Mouse (Mus musculus) midbrain, postnatal 0 days (tissue): ENCODE measurements around the gene Pcdh7. TPM values are rescaled to one million over a fixed set of nuclear protein-coding genes. Genes with fewer than 3 reads are reported as not detected.
A peak's percentile ranks its signal among the peaks of the same experiment; 100 is the strongest.

Source experiments
- ATAC-seq: fragments of 200-750 bp; cut with Nextera tagmentation; 2 replicates; pipeline ENCODE4 v1.8.0; 2017; ENCODE audit warnings: moderate number of reproducible peaks, mild to moderate bottlenecking, moderate TSS enrichment, moderate library complexity; ENCODE audit not compliant: low FRiP score
- DNase-seq: peaks from one replicate; pipeline ENCODE4 v3.0.0-alpha.2; 2015; ENCODE audit warnings: low spot score
- H3K27ac ChIP-seq: fragments of 300-500 bp; sonication (generic); 2 replicates; pipeline ENCODE4 v1.5.1; 2014; ENCODE audit warnings: low read depth, mild to moderate bottlenecking, low read length, mixed read lengths
- H3K27me3 ChIP-seq: fragments of 300-500 bp; sonication (generic); 2 replicates; pipeline ENCODE4 v1.6.1; 2014; ENCODE audit warnings: low read length, control low read depth, mixed read lengths; ENCODE audit not compliant: insufficient read depth
- H3K36me3 ChIP-seq: fragments of 300-500 bp; sonication (generic); 2 replicates; pipeline ENCODE4 v1.6.1; 2014; ENCODE audit warnings: low read length, control low read depth, mixed read lengths; ENCODE audit not compliant: insufficient read depth
- H3K4me1 ChIP-seq: fragments of 300-500 bp; sonication (generic); 2 replicates; pipeline ENCODE4 v1.6.1; 2014; ENCODE audit warnings: mild to moderate bottlenecking, control low read depth, antibody characterized with exemption, low read length, mixed read lengths; ENCODE audit not compliant: insufficient read depth
- H3K4me2 ChIP-seq: fragments of 300-500 bp; sonication (generic); 2 replicates; pipeline ENCODE4 v1.6.1; 2014; ENCODE audit warnings: low read depth, mild to moderate bottlenecking, low read length, mixed read lengths; ENCODE audit not compliant: poor library complexity, severe bottlenecking
- H3K4me3 ChIP-seq: fragments of 300-500 bp; sonication (generic); 2 replicates; pipeline ENCODE4 v1.5.1; 2014; ENCODE audit warnings: low read depth, mild to moderate bottlenecking, low read length, moderate library complexity
- H3K9ac ChIP-seq: fragments of 300-500 bp; sonication (generic); replicated peaks from 2 replicates; pipeline ENCODE4 v1.6.1; 2014; ENCODE audit warnings: mild to moderate bottlenecking, low read length, moderate library complexity, mixed read lengths; ENCODE audit not compliant: poor library complexity, severe bottlenecking
- H3K9me3 ChIP-seq: fragments of 300-500 bp; sonication (generic); 2 replicates; pipeline ENCODE4 v1.6.1; 2016; ENCODE audit warnings: low read length, control low read depth
- CTCF ChIP-seq: IDR thresholded peaks from 2 replicates; pipeline ENCODE4 v1.5.1; 2016; ENCODE audit warnings: antibody characterized with exemption, mild to moderate bottlenecking
- WGBS: fragments of 180-500 bp; shearing (Covaris S2); extraction: QIAGEN DNeasy Blood & Tissue Kit; methylation state at CpG from one replicate; pipeline ENCODE4 v1.1.7; 2014; 5-methylcytosine and 5-hydroxymethylcytosine counted together
- polyA plus RNA-seq: library from polyadenylated mRNA; unstranded; fragments of >200 nt; fragmentation: Nextera tagmentation; extraction: Ambion mirVana; gene quantifications from 2 replicates; pipeline ENCODE4 v1.2.1, GENCODE M21; 2015
- total RNA-seq: library from RNA; depleted of rRNA; stranded (reverse); fragments of >200 nt; gene quantifications from 2 replicates; pipeline ENCODE4 v1.2.3, GENCODE M21; 2014

The Pcdh7 gene
- total and polyA plus RNA-seq, 2 experiments from 2014 or later: 29.6 to 157 TPM

GRCm38 (mm10) chr5:57857316-57857715 lies 139.5 kb downstream of the Pcdh7 start:
- Histone ChIP-seq H3K27ac (no peak overlapping the region), H3K9me3 (no peaks in the 10 kb centered on the region), H3K4me3 (no peak overlapping the region), H3K36me3 (no peaks in the 10 kb centered on the region), H3K27me3 (no peaks in the 10 kb centered on the region), H3K4me1 (no peaks in the 10 kb centered on the region), H3K9ac (no peak overlapping the region), H3K4me2 (no peak overlapping the region)
- WGBS: 78% methylated on average over 3 of the region's 3 CpGs
- ATAC-seq (no peak), DNase-seq (no peak)
- no peak for TF ChIP-seq CTCF

- no peak overlapping the region for H3K4me2 ChIP-seq
- no peak for DNase-seq
- no peaks in the 10 kb centered on the region for H3K36me3 ChIP-seq
- H3K27ac ChIP-seq: no peak overlapping the region
- H3K4me1 ChIP-seq: peaks cover 3% of the 10 kb centered on the region; the same call in 1 of the 2 replicates
- H3K9me3 ChIP-seq: no peaks in the 10 kb centered on the region
- no peak overlapping the region for H3K4me3 ChIP-seq
- H3K27me3 ChIP-seq: no peaks in the 10 kb centered on the region
- WGBS: 87% methylated on average over 3 of the region's 3 CpGs
- TF ChIP-seq CTCF: no peak
- H3K9ac ChIP-seq: no peak overlapping the region
- ATAC-seq: no peak
Observed at GRCm38 (mm10) chr5:57864254-57864653, 146.5 kb downstream of the Pcdh7 start.

- 75% methylated on average over 3 of the region's 3 CpGs for WGBS
- Histone ChIP-seq H3K27me3 (no peaks in the 10 kb centered on the region), H3K4me2 (no peak overlapping the region), H3K9me3 (no peaks in the 10 kb centered on the region), H3K4me1 (peaks cover 3% of the 10 kb centered on the region; the same call in 1 of the 2 replicates), H3K9ac (no peak overlapping the region), H3K4me3 (no peak overlapping the region), H3K36me3 (no peaks in the 10 kb centered on the region), H3K27ac (no peak overlapping the region)
- TF ChIP-seq CTCF: no peak
- ATAC-seq: no peak
- DNase-seq: no peak
Observed at GRCm38 (mm10) chr5:57865256-57865655, 147.5 kb downstream of the Pcdh7 start.

GRCm38 (mm10) chr5:57866097-57866496 lies 148.3 kb downstream of the Pcdh7 start:
- 57% methylated on average over 1 of the region's 1 CpGs for WGBS
- ATAC-seq: no peak
- H3K4me2 ChIP-seq: no peak overlapping the region

GRCm38 (mm10) chr5:57867906-57868305 lies 150.1 kb downstream of the Pcdh7 start:
- ATAC-seq: no peak
- no peak for DNase-seq
- TF ChIP-seq CTCF: no peak
- Histone ChIP-seq H3K9me3 (no peaks in the 10 kb centered on the region), H3K4me1 (peaks cover 3% of the 10 kb centered on the region; the same call in 1 of the 2 replicates), H3K36me3 (no peaks in the 10 kb centered on the region), H3K27me3 (no peaks in the 10 kb centered on the region), H3K4me2 (no peak overlapping the region), H3K4me3 (no peak overlapping the region), H3K9ac (no peak overlapping the region), H3K27ac (no peak overlapping the region)
- WGBS: 89% methylated on average over 2 of the region's 2 CpGs

More at GRCm38 (mm10) chr5:57866097-57866496, 148.3 kb downstream of the Pcdh7 start:
- Histone ChIP-seq H3K4me3 (no peak overlapping the region), H3K27ac (no peak overlapping the region), H3K9ac (no peak overlapping the region), H3K36me3 (no peaks in the 10 kb centered on the region), H3K9me3 (no peaks in the 10 kb centered on the region), H3K27me3 (no peaks in the 10 kb centered on the region), H3K4me1 (peaks cover 3% of the 10 kb centered on the region; the same call in 1 of the 2 replicates)
- no peak for DNase-seq
- no peak for TF ChIP-seq CTCF

- 41% methylated on average over 4 of the region's 4 CpGs for WGBS
Observed at GRCm38 (mm10) chr5:57868702-57869101, 150.9 kb downstream of the Pcdh7 start.

More at GRCm38 (mm10) chr5:57868702-57869101, 150.9 kb downstream of the Pcdh7 start:
- peak; percentile 41 for TF ChIP-seq CTCF
- no peaks in the 10 kb centered on the region for H3K27me3 ChIP-seq
- H3K9me3 ChIP-seq: no peaks in the 10 kb centered on the region
- H3K36me3 ChIP-seq: no peaks in the 10 kb centered on the region
- peaks cover 3% of the 10 kb centered on the region; the same call in 1 of the 2 replicates for H3K4me1 ChIP-seq
- H3K9ac ChIP-seq: no peak overlapping the region
- no peak for DNase-seq
- no peak overlapping the region for H3K4me3 ChIP-seq
- no peak for ATAC-seq
- H3K27ac ChIP-seq: no peak overlapping the region
- H3K4me2 ChIP-seq: no peak overlapping the region
